ENCODE assay signal across 8 mouse cellular contexts in the genomic region with DNA sequence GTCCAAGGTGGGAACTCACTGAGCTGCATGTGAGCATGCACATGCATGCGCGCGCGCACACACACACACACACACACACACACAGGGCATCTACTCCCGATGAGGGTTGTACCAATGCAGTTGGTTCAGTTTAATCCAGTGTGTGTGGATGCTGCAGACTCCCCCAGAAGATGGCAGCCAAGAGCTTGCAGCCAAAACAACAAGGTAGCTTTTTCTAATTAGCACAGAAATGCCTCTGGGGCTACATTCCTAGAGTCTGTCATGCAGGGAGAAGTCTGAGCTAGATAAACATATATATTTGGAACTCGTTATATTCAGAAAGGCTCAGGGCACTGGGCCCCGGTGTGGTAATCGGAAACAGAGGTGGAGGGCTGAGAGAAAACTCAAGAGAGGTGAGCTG.
A peak's percentile ranks its signal among the peaks of the same experiment; 100 is the strongest.
DNase-seq lines count a peak whose midpoint lies in the region; ATAC-seq and TF ChIP-seq lines count a peak whose summit lies in the region.

No protein-coding gene starts in this region.

- H3K4me1 ChIP-seq in CH12.LX (ENCODE audit: control insufficient read depth in 1 of 2, insufficient read depth in 2 of 2): no peaks in the 10 kb centered on the region
- H3K4me1 ChIP-seq in embryonic facial prominence, embryonic 13.5 days: peaks cover 40% of the 10 kb centered on the region
- H3K4me1 ChIP-seq in hindbrain, embryonic 13.5 days (replicated peaks): peaks cover 34% of the 10 kb centered on the region

- peak; percentile 85 for ATAC-seq in embryonic facial prominence, embryonic 13.5 days (ENCODE audit: insufficient number of reproducible peaks, insufficient read depth, low FRiP score, low TSS enrichment, low read depth)
- peak; percentile 72 for ATAC-seq in hindbrain, embryonic 13.5 days (ENCODE audit: low FRiP score)

- peak in 1 of 2 experiments; percentile 76; a peak in 2 of 4 replicates for TF ChIP-seq CTCF in CH12.LX (conservative IDR thresholded peaks at IDR 0.05 in 1 of 2, IDR thresholded peaks at IDR 0.05 in 1 of 2; ENCODE audit: low read depth in 2 of 2, low read length in 2 of 2)

- dilution Hi-C loops in CH12.LX (cut with MboI; ENCODE audit: extremely low pct_ligation_motif_present, extremely low pct_unique_long_range_greater_than_20kb, low sequenced_read_pairs): no loop called here

- H3K27me3 ChIP-seq in CH12.LX (replicated peaks): no peaks in the 10 kb centered on the region
- H3K27me3 ChIP-seq in embryonic facial prominence, embryonic 13.5 days: no peaks in the 10 kb centered on the region
- no peaks in the 10 kb centered on the region for H3K27me3 ChIP-seq in hindbrain, embryonic 13.5 days

- in situ Hi-C loops in CH12.LX (cut with MboI; ENCODE audit: low pct_ligation_motif_present, low pct_unique_long_range_greater_than_20kb, low sequenced_read_pairs): no loop called here

- no peaks in the 10 kb centered on the region for H3K9me3 ChIP-seq in CH12.LX (replicated peaks; ENCODE audit: low read length)
- H3K9me3 ChIP-seq in embryonic facial prominence, embryonic 13.5 days: no peaks in the 10 kb centered on the region
- no peaks in the 10 kb centered on the region for H3K9me3 ChIP-seq in hindbrain, embryonic 13.5 days

- no peak for TF ChIP-seq EP300 in CH12.LX (IDR thresholded peaks at IDR 0.05; ENCODE audit: low read length)

- DNase-seq in CH12.LX (ENCODE audit: extremely low read depth): peak; percentile 38
- DNase-seq in adrenal gland, postnatal 25 days: peak; percentile 41
- peak; percentile 31 to 62 for DNase-seq in layer of hippocampus, postnatal 25 days (ENCODE audit: extremely low spot score in 1 of 2, low spot score in 1 of 2)
- DNase-seq in lung, postnatal 36 days: peak; percentile 74
- DNase-seq in right cerebral cortex, postnatal 14 days: peak; percentile 43
- no peak for DNase-seq in gastrocnemius, postnatal 14 days

- H3K79me2 ChIP-seq in CH12.LX (replicated peaks; ENCODE audit: control insufficient read depth, extremely low read depth, insufficient read depth, poor library complexity, severe bottlenecking): no peaks in the 10 kb centered on the region

- TF ChIP-seq POLR2A in CH12.LX (IDR thresholded peaks at IDR 0.05; ENCODE audit: low read depth, low read length): no peak

- peak; percentile 74 for TF ChIP-seq RAD21 in CH12.LX (IDR thresholded peaks at IDR 0.05; ENCODE audit: low read depth, low read length)

- no peak overlapping the region for H3K4me3 ChIP-seq in CH12.LX (replicated peaks in 1 of 3; ENCODE audit: low read depth in 2 of 3, low read length in 2 of 3, poor library complexity in 1 of 3)
- no peak overlapping the region for H3K4me3 ChIP-seq in embryonic facial prominence, embryonic 13.5 days
- H3K4me3 ChIP-seq in hindbrain, embryonic 13.5 days: no peak overlapping the region

- no peaks in the 10 kb centered on the region for H3K36me3 ChIP-seq in CH12.LX (replicated peaks in 1 of 2; ENCODE audit: control insufficient read depth in 1 of 2, insufficient read depth in 1 of 2, low read length in 1 of 2)
- no peaks in the 10 kb centered on the region for H3K36me3 ChIP-seq in embryonic facial prominence, embryonic 13.5 days
- H3K36me3 ChIP-seq in hindbrain, embryonic 13.5 days: no peaks in the 10 kb centered on the region

- intact Hi-C loops in gastrocnemius, postnatal 14 days (cut with DNase I; ENCODE audit: low total_unique reads): loop anchor here (10.0 kb wide), 1 partner anchor 306 kb away; no protein-coding TSS in a partner anchor

- no peak overlapping the region for H3K4me2 ChIP-seq in CH12.LX (ENCODE audit: insufficient read depth, low read depth, poor library complexity, severe bottlenecking)
- peak overlapping the region; percentile 26; the same call in 1 of the 2 replicates for H3K4me2 ChIP-seq in embryonic facial prominence, embryonic 13.5 days
- H3K4me2 ChIP-seq in hindbrain, embryonic 13.5 days: no peak overlapping the region

- no peak overlapping the region for H3K9ac ChIP-seq in CH12.LX (ENCODE audit: insufficient read depth, low read depth)
- H3K9ac ChIP-seq in embryonic facial prominence, embryonic 13.5 days: no peak overlapping the region
- H3K9ac ChIP-seq in hindbrain, embryonic 13.5 days: no peak overlapping the region

- H3K27ac ChIP-seq in CH12.LX (ENCODE audit: insufficient read depth, low read depth): no peak overlapping the region
- H3K27ac ChIP-seq in embryonic facial prominence, embryonic 13.5 days: peak overlapping the region; percentile 81
- H3K27ac ChIP-seq in hindbrain, embryonic 13.5 days: 0 out of 2 replicates have a peak overlapping the region, but pooled peaks have one; percentile 23

- WGBS in embryonic facial prominence, embryonic 13.5 days: 41% methylated on average over 8 of the region's 8 CpGs
- WGBS in hindbrain, embryonic 13.5 days: 64% methylated on average over 8 of the region's 8 CpGs

TF ChIP-seq in CH12.LX, 34 proteins besides CTCF, POLR2A, EP300 and RAD21:
- TF ChIP-seq UBTF (IDR thresholded peaks at IDR 0.05; ENCODE audit: low read depth, low read length): no peak
- TF ChIP-seq SMC3 (IDR thresholded peaks at IDR 0.05; ENCODE audit: low read depth, low read length): peak; percentile 65
